Mouse (Mus musculus) spleen, embryonic (tissue): ENCODE measurements around the gene Phox2b.

Experiments used
- CTCF ChIA-PET: fragments of 350-600 bp; sonication (Branson Sonifier 250); formaldehyde crosslinking; loops from one replicate; lab custom pipeline; 2022; lab: Charles Lee

Gene Phox2b

GRCm38 (mm10) chr5:67098733-67099323 is at the start of gene Phox2b:
Gene Phox2b, minus strand, starts transcription at chr5:67099301.
- CTCF ChIA-PET, result no interaction called here

- CTCF ChIA-PET, result no interaction called here
These were observed 43.5 kb upstream of the Phox2b start for GRCm38 (mm10) chr5:67142622-67143021.

GRCm38 (mm10) chr5:67139052-67140015 is 40.2 kb upstream of the Phox2b start:
- CTCF ChIA-PET, result no interaction called here

DNA sequence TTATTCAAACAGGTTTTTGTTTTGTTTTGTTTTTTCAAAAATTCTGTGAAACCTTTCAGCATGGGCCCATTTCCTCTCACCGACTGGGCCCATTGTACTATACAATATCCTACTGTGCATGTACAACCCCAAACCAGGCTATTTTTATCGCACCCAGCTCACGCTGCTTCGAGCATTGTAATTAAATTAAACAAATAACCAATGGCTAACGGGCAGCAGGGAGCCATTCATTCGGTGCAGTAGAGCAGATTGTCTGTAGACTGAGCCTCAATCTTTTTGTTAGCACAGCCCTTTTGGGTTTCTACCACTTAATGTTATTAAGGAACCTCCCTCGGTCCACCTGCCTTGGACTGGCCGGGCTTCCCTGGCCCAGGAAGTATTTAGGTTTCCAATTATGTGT is 39.5 kb upstream of the Phox2b start:
- CTCF ChIA-PET, result no interaction called here

- CTCF ChIA-PET, result no interaction called here
These were observed 35.6 kb upstream of the Phox2b start for GRCm38 (mm10) chr5:67134698-67135097.

DNA sequence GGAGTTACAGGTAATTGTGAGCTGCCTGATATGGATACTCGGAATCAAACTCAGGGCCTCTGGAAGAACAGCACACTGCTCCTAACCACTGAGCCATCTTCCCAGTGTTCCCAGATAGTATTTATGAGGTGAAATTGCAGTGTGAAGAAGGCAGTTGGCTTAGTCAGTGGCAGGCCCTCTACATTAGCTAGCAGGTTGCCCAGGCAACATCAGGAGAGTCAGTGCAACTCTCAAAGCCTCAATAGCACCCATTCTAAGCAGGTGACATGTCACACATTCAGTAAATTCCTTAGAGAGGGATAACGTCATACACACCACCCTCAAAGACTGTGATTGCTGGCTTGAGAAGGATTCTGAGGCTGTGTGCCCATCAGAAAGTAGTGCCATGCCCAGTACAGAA is 32.6 kb upstream of the Phox2b start:
- CTCF ChIA-PET, result no interaction called here

DNA sequence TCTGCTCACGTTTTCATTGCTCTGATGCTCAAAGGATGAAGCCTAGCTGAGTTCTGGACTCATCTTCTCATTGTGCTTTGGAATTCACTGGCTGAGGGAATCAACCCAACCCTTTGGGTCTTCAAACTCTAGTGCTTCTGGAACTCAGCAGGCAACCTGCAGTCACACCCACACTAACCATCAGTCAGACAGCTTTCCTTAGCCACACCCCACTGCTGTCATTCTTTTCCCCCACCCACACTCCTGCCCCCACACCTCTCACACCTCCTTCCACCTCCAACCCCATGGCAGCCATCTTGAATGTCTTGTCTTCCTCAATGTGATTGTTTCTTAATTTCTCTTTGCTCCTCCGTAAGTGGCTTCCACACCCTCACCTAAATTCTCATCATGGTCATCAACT is 7.2 kb upstream of the Phox2b start:
- CTCF ChIA-PET, result no interaction called here

- CTCF ChIA-PET, result no interaction called here
These were observed 3.9 kb upstream of the Phox2b start for GRCm38 (mm10) chr5:67103016-67103415.

GRCm38 (mm10) chr5:67101793-67102600 is 2.9 kb upstream of the Phox2b start:
- CTCF ChIA-PET, result no interaction called here

DNA sequence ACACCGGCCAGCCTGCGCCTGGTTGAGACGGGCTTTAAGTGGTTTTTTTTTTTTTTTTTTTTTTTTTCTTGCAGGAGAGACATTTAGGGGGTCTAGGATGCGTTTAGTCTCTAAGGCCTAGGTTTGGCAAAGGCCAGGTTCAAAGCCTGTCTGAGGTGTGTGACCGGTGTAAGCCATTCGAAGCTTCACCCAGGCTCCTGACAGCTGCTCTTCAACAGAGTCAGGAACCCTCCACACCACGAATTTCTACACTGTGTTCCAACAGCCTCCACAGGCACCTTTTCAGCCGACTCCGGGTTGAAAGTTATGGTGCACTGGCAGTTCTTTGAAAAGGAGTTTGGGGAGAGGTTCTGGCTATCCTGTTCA is 2.3 kb upstream of the Phox2b start:
- CTCF ChIA-PET, result no interaction called here

DNA sequence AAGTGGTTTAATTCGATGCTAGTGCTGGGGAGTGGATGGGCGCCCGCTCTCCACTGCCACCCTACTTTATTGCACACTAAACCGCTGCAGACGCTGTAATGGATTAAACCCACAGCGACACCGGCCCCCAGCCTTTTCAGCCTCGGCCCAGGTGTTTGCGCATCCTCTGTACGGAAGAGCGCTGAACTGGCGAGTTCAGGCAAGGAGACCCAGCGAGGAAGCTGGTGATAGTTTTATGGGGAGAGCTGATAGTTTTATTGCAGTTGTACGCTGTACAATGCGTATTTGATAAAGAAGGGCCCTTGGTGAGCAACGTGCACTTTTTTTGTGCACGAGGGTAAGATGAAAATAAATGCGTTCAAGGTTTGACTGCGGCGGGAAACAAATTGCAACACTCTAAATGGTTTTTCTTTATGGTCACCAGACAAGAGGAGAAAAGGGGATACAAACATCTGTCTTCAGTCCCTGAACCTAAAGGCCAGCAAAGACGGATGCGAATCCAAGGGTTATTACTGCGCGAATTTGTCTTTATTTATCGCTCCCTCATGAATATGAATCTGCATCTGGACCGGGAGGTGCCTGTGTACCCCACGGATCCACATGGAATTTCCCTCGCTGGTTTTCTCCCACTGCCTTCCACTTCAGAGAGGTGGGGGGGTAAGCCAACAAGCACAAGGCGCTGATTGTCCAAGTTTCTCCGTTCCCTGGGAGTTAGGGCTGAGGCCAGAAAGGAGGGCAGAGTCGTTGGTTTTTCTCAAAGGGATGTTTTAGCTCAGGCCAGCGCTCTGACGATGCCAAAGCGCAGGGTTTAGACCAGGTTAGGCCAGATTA is 1.7 kb upstream of the Phox2b start:
- CTCF ChIA-PET, result no interaction called here

DNA sequence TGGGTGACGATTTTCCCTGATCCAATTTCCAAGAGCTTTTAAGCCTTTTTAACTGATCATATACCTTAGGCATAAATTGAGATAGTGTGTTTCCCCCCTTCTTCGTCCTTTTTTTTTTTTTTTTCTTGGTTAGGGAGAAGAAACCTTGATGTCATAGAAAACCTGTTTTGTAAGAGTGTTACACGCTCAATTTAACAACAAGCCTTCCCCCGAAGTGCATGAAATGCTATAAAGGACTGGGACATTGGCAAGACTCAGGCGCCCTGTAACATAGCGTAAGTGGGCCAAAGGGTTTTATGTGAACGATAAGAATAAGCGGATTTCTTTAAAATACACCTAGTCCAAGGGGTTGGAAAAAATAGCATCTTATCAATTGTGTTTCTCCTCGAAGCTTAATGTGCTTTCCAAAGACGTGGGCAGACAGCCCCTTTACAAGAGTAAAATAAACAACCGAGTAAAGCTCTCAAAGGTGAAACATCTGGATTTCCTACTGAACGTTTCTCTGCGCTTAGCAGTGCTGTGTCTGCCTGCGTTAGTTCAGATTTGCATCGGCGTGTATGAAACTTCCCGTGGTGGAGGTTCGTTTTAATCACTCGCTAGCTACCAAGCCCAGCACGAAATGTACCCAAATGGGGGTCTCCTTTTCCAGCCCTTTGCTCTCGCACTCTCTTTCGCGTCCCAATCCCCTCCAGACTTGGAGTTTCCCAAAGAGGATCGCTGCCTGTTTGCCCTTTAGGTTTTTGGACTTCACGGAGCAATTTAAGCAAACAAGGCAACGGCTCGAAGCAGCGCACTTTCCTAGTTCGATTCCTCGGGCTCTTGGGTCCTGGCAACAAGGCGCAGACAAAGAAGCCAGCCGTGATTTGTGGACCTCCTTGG is 531 bp upstream of the Phox2b start:
- CTCF ChIA-PET, result no interaction called here

DNA sequence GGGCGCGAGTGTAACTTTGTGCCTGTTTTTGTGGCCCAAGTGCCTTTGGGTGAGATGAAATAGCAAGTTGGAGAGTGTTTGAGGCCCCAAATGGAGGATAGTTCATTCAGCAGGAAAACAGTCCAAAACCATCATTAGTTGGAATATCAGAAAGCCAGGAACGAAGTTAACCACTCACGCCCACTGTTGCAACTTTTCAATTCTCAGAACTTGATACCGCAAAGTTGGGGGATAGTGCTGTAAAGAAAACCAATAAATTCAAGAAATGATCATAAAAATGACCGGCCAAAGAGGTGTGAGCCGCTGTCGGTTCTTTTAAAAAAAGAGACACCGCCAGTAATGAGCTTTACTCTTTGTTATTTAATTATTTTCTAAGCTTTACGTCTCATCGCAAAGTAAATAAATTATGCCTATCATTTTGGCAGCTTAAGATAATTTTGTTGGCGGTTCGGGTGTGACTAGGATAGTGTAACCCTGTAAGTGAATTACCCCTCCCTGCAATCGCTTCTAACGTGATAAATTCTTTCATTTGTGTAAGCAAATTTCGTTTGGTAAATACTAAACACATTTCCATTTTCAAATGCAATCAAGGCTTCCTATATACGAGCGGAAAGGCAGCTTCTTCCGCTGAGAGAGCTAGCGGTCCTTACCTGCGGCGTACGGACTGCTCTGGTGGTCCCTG is 909 bp downstream of the Phox2b start:
- CTCF ChIA-PET, result no interaction called here

DNA sequence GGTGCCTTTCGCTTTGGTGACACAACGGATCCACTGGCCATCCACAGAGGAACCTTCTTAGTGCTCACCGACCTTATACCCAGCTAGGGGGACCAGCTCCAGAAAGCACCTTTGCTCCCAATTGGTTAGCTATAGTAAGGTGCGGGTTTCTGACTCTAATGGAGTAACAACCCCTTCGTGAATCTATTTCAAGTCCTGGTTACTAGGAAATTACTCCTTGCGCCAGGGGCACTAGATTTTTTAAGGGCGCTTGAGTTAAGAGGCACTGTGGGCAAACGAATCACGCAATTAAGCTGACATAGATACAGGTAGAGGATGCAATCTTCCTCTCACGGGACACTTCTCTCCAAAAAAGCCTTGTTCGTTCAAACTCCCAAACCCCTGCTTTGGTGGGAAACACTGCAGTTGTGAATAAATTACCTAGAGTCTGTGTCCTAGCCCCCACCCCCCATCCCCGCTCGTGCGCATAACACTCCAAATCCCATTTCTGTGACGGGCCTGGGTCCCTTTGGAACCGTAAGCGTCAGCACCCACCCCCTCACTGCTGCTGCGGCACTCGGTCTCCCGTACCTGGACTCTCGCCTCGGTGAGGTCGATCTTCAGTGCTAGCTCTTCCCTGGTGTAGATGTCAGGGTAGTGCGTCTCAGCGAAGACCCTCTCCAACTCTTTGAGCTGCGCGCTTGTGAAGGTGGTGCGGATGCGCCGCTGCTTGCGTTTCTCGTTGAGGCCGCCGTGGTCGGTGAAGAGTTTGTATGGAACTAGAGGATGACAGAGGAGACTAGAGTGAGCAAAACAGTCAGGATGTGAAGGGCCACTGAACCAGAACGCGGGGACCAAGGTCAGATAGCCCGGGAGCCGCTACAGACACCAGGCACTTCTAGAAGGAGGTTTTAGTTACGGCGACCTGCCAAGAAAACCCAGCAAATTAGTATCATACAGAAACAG is 1.7 kb downstream of the Phox2b start:
- CTCF ChIA-PET, result no interaction called here

GRCm38 (mm10) chr5:67096378-67096771 is 2.7 kb downstream of the Phox2b start:
- CTCF ChIA-PET, result no interaction called here

GRCm38 (mm10) chr5:67095651-67096377 is 3.3 kb downstream of the Phox2b start:
- CTCF ChIA-PET, result no interaction called here

DNA sequence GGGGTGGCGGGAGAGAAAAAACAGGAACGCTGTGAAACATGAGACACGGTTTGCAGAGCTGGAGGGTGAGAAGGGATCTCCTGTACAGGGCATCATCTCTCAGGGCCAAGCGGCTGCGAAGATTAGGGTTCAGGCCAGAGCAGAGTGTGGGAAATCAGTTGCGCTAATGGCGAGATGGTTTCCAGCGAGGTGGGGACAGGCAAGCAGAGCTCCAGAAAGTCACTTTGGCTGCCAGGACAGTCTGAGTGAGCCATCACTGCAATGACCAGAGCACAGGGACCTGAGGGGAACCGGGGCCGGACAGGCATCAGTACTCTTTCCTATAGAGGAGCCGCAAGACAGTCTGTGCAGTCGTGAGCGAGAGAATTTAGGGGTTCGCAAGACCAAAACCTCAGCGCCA is 3.9 kb downstream of the Phox2b start:
- CTCF ChIA-PET, result no interaction called here

GRCm38 (mm10) chr5:67093991-67094390 is 5.1 kb downstream of the Phox2b start:
- CTCF ChIA-PET, result no interaction called here
